Mouse (Mus musculus) embryonic fibroblast, embryonic 13.5 days (primary cell): ENCODE results near the gene Lonrf2. TPM values are rescaled to one million over a fixed set of nuclear protein-coding genes. Genes with fewer than 3 reads are reported as not detected.

ENCODE experiments used
- H3K27ac ChIP-seq: 2 replicates; pipeline ENCODE4 v1.5.1; 2012; ENCODE audit warnings: low read length, control low read depth, inconsistent platforms; ENCODE audit not compliant: insufficient read depth
- H3K4me1 ChIP-seq: 2 replicates; pipeline ENCODE4 v1.6.1; 2011; ENCODE audit warnings: low read length; ENCODE audit not compliant: control insufficient read depth, insufficient read depth
- H3K4me3 ChIP-seq: 2 replicates; pipeline ENCODE4 v1.5.1; 2011; ENCODE audit warnings: mild to moderate bottlenecking, control low read depth, low read length; ENCODE audit not compliant: insufficient read depth
- CTCF ChIP-seq: IDR thresholded peaks from 2 replicates; pipeline ENCODE4 v1.5.1; 2011; ENCODE audit warnings: mild to moderate bottlenecking, control low read depth, low read length, moderate library complexity, borderline replicate concordance; ENCODE audit not compliant: insufficient read depth
- POLR2A ChIP-seq: IDR thresholded peaks from 2 replicates; pipeline ENCODE4 v1.6.1; 2011; ENCODE audit warnings: low read depth, mild to moderate bottlenecking, control low read depth, low read length, moderate library complexity
- polyA plus RNA-seq: library from polyadenylated mRNA; stranded (reverse); fragments of >200 nt; gene quantifications from 2 replicates; pipeline ENCODE4 v1.2.4, GENCODE M21; 2011; ENCODE audit warnings: low read depth; ENCODE audit not compliant: missing spikeins, insufficient read length

Gene Lonrf2
- polyA plus RNA-seq, 1 experiment = 1.9 TPM

GRCm38 (mm10) chr1:38778271-38778670 lies 58.2 kb downstream of the Lonrf2 start:
- H3K27ac ChIP-seq = no peak overlapping the region
- no peak for TF ChIP-seq CTCF
- TF ChIP-seq POLR2A = no peak
- no peak overlapping the region for H3K4me3 ChIP-seq
- H3K4me1 ChIP-seq = no peaks in the 10 kb centered on the region

GRCm38 (mm10) chr1:38777500-38777899 lies 59.0 kb downstream of the Lonrf2 start:
- H3K27ac ChIP-seq = no peak overlapping the region
- no peak for TF ChIP-seq POLR2A
- no peaks in the 10 kb centered on the region for H3K4me1 ChIP-seq

GRCm38 (mm10) chr1:38775713-38776112 lies 60.8 kb downstream of the Lonrf2 start:
- Histone ChIP-seq H3K27ac (no peak overlapping the region), H3K4me3 (no peak overlapping the region), H3K4me1 (no peaks in the 10 kb centered on the region)
- TF ChIP-seq POLR2A (no peak), CTCF (no peak)

More at GRCm38 (mm10) chr1:38777500-38777899, 59.0 kb downstream of the Lonrf2 start:
- no peak overlapping the region for H3K4me3 ChIP-seq

- Histone ChIP-seq H3K4me1 (peaks cover 6% of the 10 kb centered on the region; the same call in 1 of the 2 replicates), H3K4me3 (no peak overlapping the region), H3K27ac (no peak overlapping the region; the same call in 1 of the 2 replicates)
- TF ChIP-seq CTCF = no peak
- no peak for TF ChIP-seq POLR2A
Observed at GRCm38 (mm10) chr1:38770676-38771075, 65.8 kb downstream of the Lonrf2 start.

GRCm38 (mm10) chr1:38769920-38770319 lies 66.6 kb downstream of the Lonrf2 start:
- peak; percentile 21; the same call in 1 of the 2 replicates for TF ChIP-seq CTCF
- no peak for TF ChIP-seq POLR2A
- no peak overlapping the region for H3K27ac ChIP-seq
- no peak overlapping the region for H3K4me3 ChIP-seq
- peaks cover 6% of the 10 kb centered on the region; the same call in 1 of the 2 replicates for H3K4me1 ChIP-seq

GRCm38 (mm10) chr1:38767812-38768211 lies 68.7 kb downstream of the Lonrf2 start:
- TF ChIP-seq POLR2A = no peak
- TF ChIP-seq CTCF = peak; percentile 58
- Histone ChIP-seq H3K4me3 (no peak overlapping the region), H3K27ac (no peak overlapping the region), H3K4me1 (peaks cover 6% of the 10 kb centered on the region; the same call in 1 of the 2 replicates)

GRCm38 (mm10) chr1:38766661-38767572 lies 69.6 kb downstream of the Lonrf2 start:
- no peak for TF ChIP-seq CTCF
- no peak for TF ChIP-seq POLR2A
- H3K27ac ChIP-seq = no peak overlapping the region
- H3K4me3 ChIP-seq = no peak overlapping the region
- peaks cover 6% of the 10 kb centered on the region; the same call in 1 of the 2 replicates for H3K4me1 ChIP-seq

- no peak overlapping the region for H3K4me3 ChIP-seq
- H3K4me1 ChIP-seq = peaks cover 6% of the 10 kb centered on the region; the same call in 1 of the 2 replicates
- TF ChIP-seq POLR2A (no peak), CTCF (no peak)
- no peak overlapping the region for H3K27ac ChIP-seq
Observed at GRCm38 (mm10) chr1:38766254-38766653, 70.3 kb downstream of the Lonrf2 start.

- H3K4me1 ChIP-seq = no peaks in the 10 kb centered on the region
- TF ChIP-seq POLR2A (no peak), CTCF (no peak)
- H3K27ac ChIP-seq = no peak overlapping the region
- no peak overlapping the region for H3K4me3 ChIP-seq
Observed at GRCm38 (mm10) chr1:38763960-38764613, 72.4 kb downstream of the Lonrf2 start.

GRCm38 (mm10) chr1:38760424-38760823 lies 76.1 kb downstream of the Lonrf2 start:
- Histone ChIP-seq H3K4me3 (no peak overlapping the region), H3K27ac (no peak overlapping the region), H3K4me1 (no peaks in the 10 kb centered on the region)
- TF ChIP-seq POLR2A = no peak
- TF ChIP-seq CTCF = no peak
